Mouse (Mus musculus) gastrocnemius, postnatal 10 days (tissue): ENCODE results near the gene Plpp3. TPM values are rescaled to one million over a fixed set of nuclear protein-coding genes. Genes with fewer than 3 reads are reported as not detected.

ENCODE experiments used
- DNase-seq: peaks from one replicate; pipeline ENCODE4 v3.0.0; 2021; ENCODE audit warnings: mixed read lengths
- total RNA-seq, 2 experiments: library from RNA; stranded (reverse); gene quantifications; 2 replicates each; pipeline ENCODE4 v1.2.3; 2021

The Plpp3 gene
- total RNA-seq, 2 experiments from 2014 or later = 79.6 to 82.6 TPM

DNA sequence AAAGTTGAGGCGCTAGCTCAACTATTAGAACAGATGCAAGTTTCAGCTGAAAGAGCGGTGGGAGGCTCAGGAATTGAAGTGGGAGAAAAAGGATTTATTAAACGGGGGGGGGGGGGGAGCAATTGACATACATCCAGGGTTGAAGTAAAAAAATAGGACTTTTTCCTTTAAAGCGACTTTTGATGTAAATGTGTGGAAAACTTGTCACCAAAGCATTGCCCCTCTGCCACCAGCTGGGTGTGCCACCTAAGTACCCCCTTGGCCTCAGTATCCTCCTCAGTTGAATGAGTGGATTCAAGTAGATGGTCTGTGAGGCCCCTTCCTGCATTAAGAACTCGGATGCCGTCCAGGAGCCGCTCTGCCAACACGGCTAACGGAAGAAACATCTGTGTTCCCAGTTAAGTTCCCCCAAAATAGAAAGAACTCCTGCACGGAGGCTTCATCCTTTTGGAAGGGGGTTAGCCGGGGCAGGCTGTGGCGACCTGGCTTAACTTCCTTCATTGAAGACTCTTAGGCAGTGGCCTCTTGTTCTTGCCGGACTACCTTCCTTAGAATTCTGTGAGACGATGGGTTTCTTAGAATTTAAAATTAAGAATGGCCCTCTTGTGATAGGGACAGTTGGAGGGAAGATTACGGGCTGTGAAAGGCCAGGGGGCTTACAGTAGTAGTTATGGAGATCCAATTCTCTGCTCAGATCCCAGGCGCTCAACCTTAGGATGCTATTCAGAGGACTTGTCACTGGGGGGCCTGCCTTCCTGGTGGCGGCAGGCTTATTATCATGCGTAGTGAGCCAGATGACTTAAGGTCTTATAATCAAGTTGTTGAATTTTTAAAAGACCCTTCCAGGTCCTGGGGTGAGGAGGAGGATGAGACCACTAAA is 1.7 kb downstream of the Plpp3 start:
- peak; percentile 39 for DNase-seq

DNA sequence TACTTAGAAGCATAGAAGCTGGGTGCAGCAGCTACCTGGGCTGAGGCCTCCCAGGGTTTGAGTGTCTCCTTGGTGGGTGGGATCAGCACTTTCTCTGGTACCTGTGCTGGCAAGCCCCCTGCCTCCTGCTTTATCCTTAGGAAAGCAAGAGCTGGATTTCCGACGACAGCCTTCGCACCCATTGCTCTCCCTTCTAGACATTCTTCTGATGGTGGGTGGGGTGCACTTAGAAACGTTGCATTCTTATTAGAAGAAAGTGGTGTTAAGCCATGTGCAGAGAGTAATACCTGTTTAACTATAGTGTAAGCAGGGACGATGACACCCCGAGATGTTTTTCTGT is 2.4 kb downstream of the Plpp3 start:
- DNase-seq = no peak

- DNase-seq = no peak
Observed at GRCm38 (mm10) chr4:105160470-105160869, 3.3 kb downstream of the Plpp3 start.

DNA sequence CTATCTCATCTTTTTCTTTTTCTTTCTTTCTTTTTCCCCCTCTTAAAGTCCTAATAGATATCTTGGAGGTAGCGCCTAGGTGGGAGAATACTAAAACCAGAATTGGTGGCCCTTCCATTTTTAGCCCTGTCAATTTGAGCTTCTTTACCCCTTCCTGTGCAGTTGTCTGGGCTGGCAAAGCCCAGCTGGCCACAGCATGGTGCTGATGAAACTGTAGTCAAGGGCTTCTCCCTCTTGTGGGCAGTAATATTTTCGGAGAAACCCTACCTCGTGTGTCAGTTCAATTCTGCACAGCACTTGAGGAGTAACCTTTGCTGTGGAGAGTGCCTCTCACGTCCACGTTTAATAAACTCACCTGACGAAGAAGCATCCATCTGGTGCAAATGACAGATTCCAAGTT is 4.9 kb downstream of the Plpp3 start:
- DNase-seq = no peak

DNA sequence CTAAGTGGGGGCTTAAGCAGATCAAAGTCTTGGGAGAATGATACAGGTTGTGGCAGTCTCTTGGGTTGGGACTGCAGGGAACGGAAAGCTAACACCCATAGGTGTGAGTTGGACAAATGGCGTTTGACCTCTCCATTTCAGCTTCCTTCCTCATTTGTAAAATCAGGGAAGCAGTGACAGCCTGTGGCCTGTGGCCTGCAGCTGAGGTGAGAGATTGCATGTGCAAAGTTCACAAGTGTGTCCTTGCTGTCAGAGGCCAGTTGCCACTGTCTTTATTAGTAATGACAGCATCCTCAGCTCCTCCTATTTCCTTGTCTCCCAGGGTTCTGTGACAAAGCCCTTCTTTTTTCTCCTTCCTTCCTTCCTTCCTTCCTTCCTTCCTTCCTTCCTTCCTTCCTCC is 5.5 kb downstream of the Plpp3 start:
- no peak for DNase-seq

DNA sequence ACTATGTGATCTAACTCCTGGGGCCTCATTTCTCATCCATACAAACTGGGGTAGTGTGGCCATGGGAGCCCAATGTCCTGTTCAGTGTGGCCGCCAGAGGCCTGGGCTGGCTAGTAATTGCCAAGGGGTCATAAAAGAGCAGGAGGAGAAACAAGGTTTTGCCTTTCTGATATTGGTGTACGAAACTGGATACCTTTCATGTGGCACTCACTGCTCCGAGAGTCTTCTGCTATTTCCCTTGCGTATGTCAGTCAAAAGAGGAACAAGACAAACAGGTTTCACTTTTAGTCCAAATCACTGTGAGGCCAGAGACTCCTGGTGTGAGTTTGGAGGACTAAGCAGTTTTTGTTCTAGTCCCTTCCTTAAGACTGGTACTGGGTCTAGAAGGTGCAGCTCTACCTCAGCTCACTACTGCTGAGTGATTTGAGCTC is 6.8 kb downstream of the Plpp3 start:
- DNase-seq = no peak

- DNase-seq = no peak
Observed at GRCm38 (mm10) chr4:105164952-105165351, 7.8 kb downstream of the Plpp3 start.

DNA sequence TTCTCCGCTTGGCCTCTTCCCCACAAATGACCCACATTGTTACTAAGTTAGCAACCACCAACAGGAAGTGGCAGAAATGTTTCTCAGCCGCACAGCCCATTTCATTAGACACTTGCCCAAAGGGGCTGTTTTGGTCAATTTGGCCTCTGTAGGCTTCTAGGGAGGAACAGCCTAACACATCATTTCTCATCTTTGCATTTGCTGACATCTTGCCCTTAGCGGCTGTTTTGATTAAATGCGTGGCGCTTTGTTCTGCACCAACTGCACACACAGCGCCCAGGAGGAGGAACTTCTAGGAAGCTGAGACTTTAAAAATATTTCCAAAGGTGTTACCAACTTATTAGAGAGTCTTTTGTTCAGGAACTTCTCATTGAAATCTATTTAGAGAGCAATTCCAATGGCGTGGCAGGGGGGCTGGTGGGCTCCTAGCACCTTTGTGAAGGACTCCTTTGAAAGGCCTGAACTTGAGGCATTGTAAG is 12.0 kb downstream of the Plpp3 start:
- no peak for DNase-seq

DNA sequence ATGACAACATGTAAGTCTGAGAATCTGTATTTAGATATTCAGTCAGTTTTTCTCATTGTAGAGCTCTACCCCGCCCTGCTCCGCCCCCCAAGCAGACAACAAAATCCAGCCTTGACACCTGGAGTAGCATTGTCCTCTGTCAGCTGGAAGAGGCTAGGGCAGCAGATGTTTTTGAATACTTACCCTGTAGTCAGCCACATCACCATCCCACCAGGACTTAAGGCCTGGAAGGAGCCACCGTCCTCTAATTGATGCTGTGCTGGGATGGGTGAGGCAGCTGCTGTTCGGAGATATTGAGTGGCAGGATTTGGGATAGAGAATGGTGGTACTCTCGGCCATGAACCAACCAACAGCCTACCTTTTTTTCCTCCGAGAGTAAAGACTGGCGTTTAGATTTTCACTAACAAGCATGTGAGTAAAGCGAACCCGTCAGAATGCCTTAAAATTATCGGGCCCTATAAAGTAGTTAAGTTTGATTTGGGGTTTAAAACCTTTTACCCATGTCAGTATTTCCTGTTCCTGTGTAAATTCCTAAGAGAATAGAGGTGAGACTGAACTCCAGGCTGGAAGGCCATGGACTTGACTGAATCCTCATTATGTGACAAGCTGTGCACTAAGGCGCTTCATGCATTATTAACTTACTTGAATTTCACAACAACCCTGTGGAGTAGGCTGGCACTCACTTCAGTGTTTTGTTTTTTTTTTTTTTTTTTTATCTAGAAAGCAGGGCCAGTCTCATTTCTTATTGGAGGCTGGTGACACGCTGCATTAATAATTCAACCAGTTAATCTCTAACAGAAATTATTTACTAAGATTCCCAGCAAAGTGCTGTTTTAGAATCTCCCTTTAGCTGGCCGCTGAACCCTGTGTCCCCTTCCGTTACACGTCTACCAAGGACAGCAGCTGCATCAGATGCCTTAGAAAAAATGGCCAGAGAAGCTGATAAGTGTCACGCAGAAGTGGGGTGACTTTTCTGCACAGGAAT is 13.0 kb downstream of the Plpp3 start:
- DNase-seq = no peak

GRCm38 (mm10) chr4:105170811-105171401 is 13.8 kb downstream of the Plpp3 start:
- no peak for DNase-seq

DNA sequence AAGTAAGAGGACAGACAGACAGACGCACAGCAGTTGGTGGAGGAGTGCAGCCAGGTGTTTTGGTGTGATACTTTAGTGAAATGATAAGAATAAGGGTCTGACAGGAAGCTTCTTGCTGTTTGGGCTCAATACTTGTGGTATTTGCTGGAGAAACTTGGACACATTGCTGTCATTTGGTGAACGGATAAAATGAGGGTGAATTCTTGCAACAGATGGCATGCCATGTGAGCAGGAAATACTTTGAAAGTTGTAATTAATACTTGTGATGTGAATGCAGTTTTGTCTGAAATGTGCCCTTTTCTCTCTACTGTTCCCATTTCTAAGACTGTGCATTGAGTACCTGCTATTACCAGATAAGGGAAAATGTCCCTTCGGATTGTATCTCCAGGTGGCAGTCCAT is 14.3 kb downstream of the Plpp3 start:
- DNase-seq = no peak

GRCm38 (mm10) chr4:105174778-105175177 is 17.6 kb downstream of the Plpp3 start:
- no peak for DNase-seq

- DNase-seq = no peak
Observed at GRCm38 (mm10) chr4:105175255-105176035, 18.3 kb downstream of the Plpp3 start.

DNA sequence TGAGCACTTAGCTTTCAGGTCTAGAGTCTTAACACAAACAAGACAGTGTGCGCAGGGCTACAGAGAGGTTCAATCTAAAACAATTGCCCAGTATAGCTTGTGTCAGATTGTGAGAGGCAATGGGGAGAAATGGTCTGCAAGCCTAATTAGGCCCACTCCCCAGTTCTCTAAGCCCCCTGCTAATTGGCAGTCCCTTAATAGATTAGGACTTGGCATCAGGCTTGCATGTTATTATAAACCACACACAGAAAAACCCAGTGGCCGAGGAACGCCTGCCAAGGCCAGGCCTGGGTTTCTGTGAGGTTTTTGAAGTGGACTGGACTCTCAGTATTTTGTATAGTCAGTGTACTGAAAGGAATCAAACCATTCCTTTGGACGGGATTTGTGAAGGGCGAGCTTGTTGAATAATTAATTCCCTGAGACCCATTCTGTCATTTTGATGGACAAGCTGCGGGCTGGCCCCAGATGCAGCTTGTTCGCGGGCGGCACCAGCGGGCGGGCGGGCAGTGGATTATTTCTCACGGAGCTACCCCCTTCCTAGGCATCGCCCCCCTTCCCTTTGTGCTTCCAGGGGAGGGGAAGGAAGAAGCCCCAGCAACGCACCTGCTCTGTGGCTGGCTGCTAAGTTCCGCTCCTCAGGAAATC is 24.0 kb downstream of the Plpp3 start:
- no peak for DNase-seq

- DNase-seq = no peak
Observed at GRCm38 (mm10) chr4:105181659-105182167, 24.6 kb downstream of the Plpp3 start.

DNA sequence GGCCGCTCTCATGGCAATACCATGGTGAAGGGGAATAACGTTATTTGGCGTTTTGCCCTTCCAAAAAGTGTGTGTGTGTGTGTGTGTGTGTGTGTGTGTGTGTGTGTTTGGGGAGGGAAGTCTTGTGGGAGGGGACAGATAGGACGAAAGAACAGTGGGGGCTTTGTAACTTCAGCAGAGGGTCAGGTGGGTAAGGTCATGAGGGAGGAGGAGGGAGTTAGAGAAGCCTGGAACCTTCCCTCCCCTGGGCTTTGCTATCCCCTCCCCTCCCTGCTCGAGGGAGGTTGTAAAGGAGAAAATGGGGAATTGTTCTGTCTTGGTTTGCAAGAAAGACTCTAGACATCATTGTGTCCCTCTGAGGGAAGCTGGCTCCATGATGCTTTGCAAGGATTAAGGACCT is 25.1 kb downstream of the Plpp3 start:
- no peak for DNase-seq

- DNase-seq = no peak
Observed at GRCm38 (mm10) chr4:105184490-105184889, 27.3 kb downstream of the Plpp3 start.

- DNase-seq = no peak
Observed at GRCm38 (mm10) chr4:105184924-105185323, 27.8 kb downstream of the Plpp3 start.

- no peak for DNase-seq
Observed at GRCm38 (mm10) chr4:105186654-105187053, 29.5 kb downstream of the Plpp3 start.

DNA sequence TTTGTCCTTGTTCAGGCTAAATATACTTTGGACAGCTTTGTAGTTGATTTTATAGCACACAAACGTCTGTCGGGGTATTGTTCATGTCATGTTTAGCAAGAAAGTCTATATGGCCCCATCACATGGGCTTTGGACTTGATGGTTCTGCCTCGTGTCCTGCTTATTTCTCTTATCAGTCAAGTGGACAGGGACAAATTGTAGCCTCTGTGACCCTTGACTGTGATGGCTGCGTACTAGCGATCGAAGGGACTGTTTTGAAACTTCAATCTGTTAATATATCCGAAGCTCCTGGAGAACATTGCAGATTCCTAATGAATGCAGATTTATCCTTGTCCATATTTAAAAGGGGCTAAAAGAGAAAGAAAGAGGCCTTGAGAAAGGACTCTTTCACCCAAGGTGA is 30.7 kb downstream of the Plpp3 start:
- no peak for DNase-seq

- no peak for DNase-seq
Observed at GRCm38 (mm10) chr4:105188801-105189200, 31.7 kb downstream of the Plpp3 start.
